ENCODE assay signal across 8 mouse cellular contexts in the genomic region with DNA sequence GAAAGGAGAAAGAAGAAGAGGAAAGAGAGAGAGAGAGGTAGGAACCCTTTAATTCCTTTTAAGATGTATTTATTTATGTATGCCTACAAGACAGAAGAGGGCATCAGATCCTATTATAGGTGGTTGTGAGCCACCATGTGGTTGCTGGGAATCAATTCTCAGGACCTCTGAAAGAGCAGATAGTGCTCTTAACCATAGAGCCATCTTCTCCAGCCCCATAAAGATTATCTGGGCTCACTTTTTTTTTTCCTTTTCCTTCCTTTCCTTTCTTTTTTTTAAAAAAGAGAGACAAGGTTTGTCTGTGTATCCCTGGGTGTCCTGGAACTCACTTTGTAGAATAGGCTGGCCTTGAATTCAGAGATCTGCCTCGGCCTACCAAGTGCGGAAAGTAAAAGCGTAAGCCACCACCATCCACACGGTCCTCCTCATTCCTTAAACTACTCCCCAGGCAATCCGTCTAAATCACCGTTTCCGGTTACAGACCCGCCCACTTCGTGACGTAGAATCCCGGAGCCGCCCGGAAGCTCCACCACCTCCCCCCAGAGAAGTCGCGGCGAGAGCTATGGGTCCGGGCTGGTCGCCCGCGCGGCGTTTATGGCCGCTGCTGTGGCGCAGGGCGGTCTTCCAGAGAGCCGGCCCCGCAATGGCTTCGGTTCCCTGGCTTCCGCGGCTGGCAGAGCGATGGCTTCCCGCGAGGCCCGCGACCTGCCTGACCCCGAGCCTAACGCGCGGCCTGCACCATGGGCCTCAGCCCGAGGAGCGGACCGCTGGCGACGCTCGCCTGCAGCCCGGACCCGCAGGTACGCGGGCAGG. TPM values are rescaled to one million over a fixed set of nuclear protein-coding genes. Genes with fewer than 3 reads are reported as not detected.
DNase-seq lines count a peak whose midpoint lies in the region; ATAC-seq and TF ChIP-seq lines count a peak whose summit lies in the region.

A gene (plus strand): TSS at position 492 of the 813 bp plus-strand sequence.

- ATAC-seq in erythroid progenitor cell, adult 5-6 weeks (replicated peaks; ENCODE audit: low FRiP score, poor library complexity, severe bottlenecking): peak; percentile 92
- peak; percentile 96 for ATAC-seq in heart, embryonic 12.5 days (ENCODE audit: insufficient number of reproducible peaks, low FRiP score)
- ATAC-seq in kidney, postnatal 0 days (replicated peaks; ENCODE audit: low FRiP score, low read depth): peak; percentile 96
- peak; percentile 92 for ATAC-seq in liver, embryonic 11.5 days (replicated peaks; ENCODE audit: low FRiP score)
- peak; percentile 97 for ATAC-seq in stomach, embryonic 14.5 days (ENCODE audit: insufficient number of reproducible peaks, insufficient read depth, low FRiP score, low read depth)

- no peaks in the 10 kb centered on the region for H3K9me3 ChIP-seq in heart, embryonic 12.5 days (replicated peaks)
- H3K9me3 ChIP-seq in kidney, postnatal 0 days (replicated peaks; ENCODE audit: low read length): no peaks in the 10 kb centered on the region
- H3K9me3 ChIP-seq in liver, embryonic 11.5 days (ENCODE audit: control insufficient read depth, low read length): no peaks in the 10 kb centered on the region
- H3K9me3 ChIP-seq in stomach, embryonic 14.5 days (ENCODE audit: control insufficient read depth, low read depth, low read length): no peaks in the 10 kb centered on the region

- H3K27me3 ChIP-seq in heart, embryonic 12.5 days (replicated peaks): no peaks in the 10 kb centered on the region
- no peaks in the 10 kb centered on the region for H3K27me3 ChIP-seq in kidney, postnatal 0 days (ENCODE audit: insufficient read depth, low read length)
- no peaks in the 10 kb centered on the region for H3K27me3 ChIP-seq in liver, embryonic 11.5 days (replicated peaks; ENCODE audit: control insufficient read depth, insufficient read depth, low read length)
- H3K27me3 ChIP-seq in stomach, embryonic 14.5 days (ENCODE audit: control insufficient read depth, insufficient read depth, low read length): no peaks in the 10 kb centered on the region

- under 1% methylated on average over 49 of the region's 49 CpGs for WGBS in heart, embryonic 12.5 days
- under 1% methylated on average over 49 of the region's 49 CpGs for WGBS in kidney, postnatal 0 days
- under 1% methylated on average over 49 of the region's 49 CpGs for WGBS in liver, embryonic 11.5 days
- WGBS in stomach, embryonic 14.5 days: under 1% methylated on average over 49 of the region's 49 CpGs

- H3K36me3 ChIP-seq in heart, embryonic 12.5 days: 0 out of 2 replicates have a peak, but pooled peaks cover under 1% of the 10 kb centered on the region
- H3K36me3 ChIP-seq in kidney, postnatal 0 days (ENCODE audit: insufficient read depth, low read length): no peaks in the 10 kb centered on the region
- no peaks in the 10 kb centered on the region; the same call in 1 of the 2 replicates for H3K36me3 ChIP-seq in liver, embryonic 11.5 days (ENCODE audit: control insufficient read depth, insufficient read depth, low read length)
- no peaks in the 10 kb centered on the region for H3K36me3 ChIP-seq in stomach, embryonic 14.5 days (ENCODE audit: control insufficient read depth, insufficient read depth, low read length)

- peak within 1 kb of the TSS; percentile 92 for H3K4me2 ChIP-seq in heart, embryonic 12.5 days
- H3K4me2 ChIP-seq in kidney, postnatal 0 days (ENCODE audit: low read length): peak within 1 kb of the TSS; percentile 84
- H3K4me2 ChIP-seq in liver, embryonic 11.5 days: peak within 1 kb of the TSS; percentile 77
- peak within 1 kb of the TSS; percentile 83 for H3K4me2 ChIP-seq in stomach, embryonic 14.5 days (replicated peaks; ENCODE audit: low read depth, low read length)

- peak within 1 kb of the TSS; percentile 73 for H3K27ac ChIP-seq in heart, embryonic 12.5 days (ENCODE audit: poor library complexity, severe bottlenecking)
- peak within 1 kb of the TSS; percentile 83 for H3K27ac ChIP-seq in kidney, postnatal 0 days
- peak within 1 kb of the TSS; percentile 77 for H3K27ac ChIP-seq in liver, embryonic 11.5 days (ENCODE audit: low read depth, low read length)
- H3K27ac ChIP-seq in stomach, embryonic 14.5 days (ENCODE audit: low read length): peak within 1 kb of the TSS; percentile 69

- peak within 1 kb of the TSS; percentile 81 for H3K4me3 ChIP-seq in heart, embryonic 12.5 days
- peak within 1 kb of the TSS; percentile 100 for H3K4me3 ChIP-seq in kidney, postnatal 0 days (replicated peaks; ENCODE audit: low read depth, low read length)
- peak within 1 kb of the TSS; percentile 99 for H3K4me3 ChIP-seq in liver, embryonic 11.5 days (ENCODE audit: low read depth, low read length)
- H3K4me3 ChIP-seq in stomach, embryonic 14.5 days (ENCODE audit: low read depth, low read length): peak within 1 kb of the TSS; percentile 94

- H3K9ac ChIP-seq in heart, embryonic 12.5 days: peak within 1 kb of the TSS; percentile 93
- peak within 1 kb of the TSS; percentile 93 for H3K9ac ChIP-seq in kidney, postnatal 0 days (ENCODE audit: low read depth, low read length)
- peak within 1 kb of the TSS; percentile 97 for H3K9ac ChIP-seq in liver, embryonic 11.5 days (ENCODE audit: low read depth, low read length)
- H3K9ac ChIP-seq in stomach, embryonic 14.5 days (replicated peaks; ENCODE audit: low read depth, low read length): peak within 1 kb of the TSS; percentile 84

- peaks cover 13% of the 10 kb centered on the region for H3K4me1 ChIP-seq in heart, embryonic 12.5 days (replicated peaks)
- 0 out of 2 replicates have a peak, but pooled peaks cover 5% of the 10 kb centered on the region for H3K4me1 ChIP-seq in kidney, postnatal 0 days (replicated peaks; ENCODE audit: insufficient read depth, low read length)
- peaks cover 10% of the 10 kb centered on the region; the same call in 1 of the 2 replicates for H3K4me1 ChIP-seq in liver, embryonic 11.5 days (replicated peaks; ENCODE audit: control insufficient read depth, insufficient read depth, low read length)
- peaks cover 9% of the 10 kb centered on the region; the same call in 1 of the 2 replicates for H3K4me1 ChIP-seq in stomach, embryonic 14.5 days (ENCODE audit: control insufficient read depth, insufficient read depth, low read length)

- peak; percentile 30; the same call in 1 of the 2 replicates for TF ChIP-seq CTCF in kidney, postnatal 0 days (IDR thresholded peaks at IDR 0.05; ENCODE audit: low read depth)

- DNase-seq in CD4-positive helper T cell, adult 2 months (ENCODE audit: low read depth, low spot score): peak; percentile 92
- peak; percentile 85 for DNase-seq in brain, embryonic 18.5 days (ENCODE audit: low read depth, low spot score)
- DNase-seq in kidney, postnatal 0 days (ENCODE audit: low spot score): peak; percentile 98
- peak; percentile 90 for DNase-seq in liver, embryonic 11.5 days (ENCODE audit: low spot score)
- peak; percentile 93 for DNase-seq in naive thymus-derived CD4-positive, alpha-beta T cell, adult 2 months (ENCODE audit: low read depth)

RNA-seq across cellular contexts. Expression of the gene that starts here (rescaled TPM):
- 4.2 and 21.6 TPM in 2 replicates for total RNA-seq in erythroid progenitor cell, adult 5-6 weeks (2015; ENCODE audit: low replicate concordance)
- total RNA-seq in erythroid progenitor cell, adult 5-6 weeks (2017; ENCODE audit: low replicate concordance): 0.45 and 6.3 TPM in 2 replicates
- 59.5 and 67.0 TPM in 2 replicates for polyA plus RNA-seq in heart, embryonic 12.5 days (2016; fragmentation: Nextera tagmentation; extraction: Ambion mirVana)
- polyA plus RNA-seq in kidney, postnatal 0 days (2015; fragmentation: Nextera tagmentation; extraction: Ambion mirVana): 113 and 123 TPM in 2 replicates
- polyA plus RNA-seq in liver, embryonic 11.5 days (2014; fragmentation: Nextera tagmentation; extraction: Ambion mirVana): 67.6 and 68.6 TPM in 2 replicates
- polyA plus RNA-seq in stomach, embryonic 14.5 days (2014; fragmentation: Nextera tagmentation; extraction: Ambion mirVana): 73.1 and 75.8 TPM in 2 replicates

Comparison
In these comparisons a context has a peak if more than half of its experiments do, and no peak if none do; other contexts are left out.
1. Peak in every context shown above with its lines: DNase-seq, ATAC-seq, H3K4me3 ChIP-seq and H3K27ac ChIP-seq.